Mouse (Mus musculus): Measurements from ENCODE around the gene Mex3d.
A peak's percentile ranks its signal among the peaks of the same experiment; 100 is the strongest.

Gene Mex3d

GRCm38 (mm10) chr10:80412656-80413541, 25.4 kb upstream of the Mex3d start:
- DNase-seq (ENCODE audit: low spot score): peak; percentile 85

GRCm38 (mm10) chr10:80407924-80408323, 20.5 kb upstream of the Mex3d start:
- no peak for DNase-seq (ENCODE audit: low spot score)

GRCm38 (mm10) chr10:80406684-80407501, 19.4 kb upstream of the Mex3d start, which contains the start of gene Uqcr11:
Gene Uqcr11, minus strand, starts transcription at chr10:80406830.
- DNase-seq (ENCODE audit: low spot score): peak; percentile 92

GRCm38 (mm10) chr10:80405481-80406173, 18.2 kb upstream of the Mex3d start:
- DNase-seq (ENCODE audit: low spot score): peak; percentile 44

GRCm38 (mm10) chr10:80403044-80403692, 15.7 kb upstream of the Mex3d start:
- DNase-seq (ENCODE audit: low spot score): peak; percentile 68

- DNase-seq (ENCODE audit: low spot score): no peak
Observed at GRCm38 (mm10) chr10:80400704-80401161, 13.3 kb upstream of the Mex3d start.

GRCm38 (mm10) chr10:80399973-80400703, 12.7 kb upstream of the Mex3d start:
- no peak for DNase-seq (ENCODE audit: low spot score)

- DNase-seq (ENCODE audit: low spot score): peak; percentile 99
Observed at GRCm38 (mm10) chr10:80399191-80399972, 11.9 kb upstream of the Mex3d start, which contains the start of gene Mbd3. Gene Mbd3, minus strand, starts transcription at chr10:80399550.

- DNase-seq (ENCODE audit: low spot score): peak; percentile 98
Observed at GRCm38 (mm10) chr10:80398719-80399190, 11.3 kb upstream of the Mex3d start.

- DNase-seq (ENCODE audit: low spot score): no peak
Observed at GRCm38 (mm10) chr10:80398174-80398535, 10.7 kb upstream of the Mex3d start.

- no peak for DNase-seq (ENCODE audit: low spot score)
Observed at GRCm38 (mm10) chr10:80397524-80398173, 10.2 kb upstream of the Mex3d start.

- DNase-seq (ENCODE audit: low spot score): no peak
Observed at GRCm38 (mm10) chr10:80396822-80397523, 9.5 kb upstream of the Mex3d start.

- DNase-seq (ENCODE audit: low spot score): no peak
Observed at GRCm38 (mm10) chr10:80395025-80395627, 7.7 kb upstream of the Mex3d start.

GRCm38 (mm10) chr10:80392687-80393086, 5.2 kb upstream of the Mex3d start:
- DNase-seq (ENCODE audit: low spot score): no peak

GRCm38 (mm10) chr10:80390697-80391096, 3.2 kb upstream of the Mex3d start:
- DNase-seq (ENCODE audit: low spot score): no peak

- DNase-seq (ENCODE audit: low spot score): no peak
Observed at GRCm38 (mm10) chr10:80389185-80389708, 1.8 kb upstream of the Mex3d start.

GRCm38 (mm10) chr10:80388731-80389130, 1.3 kb upstream of the Mex3d start:
- no peak for DNase-seq (ENCODE audit: low spot score)
